Mouse (Mus musculus) E14TG2a.4 (cell line): ENCODE results near the gene Lce1k.

Experiments used
- CTCF ChIP-seq: conservative IDR thresholded peaks from 2 replicates; pipeline ENCODE4 v1.5.1; 2014; ENCODE audit warnings: low read length
- NANOG ChIP-seq: IDR thresholded peaks from 2 replicates; pipeline ENCODE4 v1.6.1; 2014; ENCODE audit warnings: borderline replicate concordance, low read length, mixed read lengths
- POU5F1 ChIP-seq: IDR thresholded peaks from 2 replicates; pipeline ENCODE4 v1.6.1; 2014; ENCODE audit warnings: low read length, borderline replicate concordance

DNA sequence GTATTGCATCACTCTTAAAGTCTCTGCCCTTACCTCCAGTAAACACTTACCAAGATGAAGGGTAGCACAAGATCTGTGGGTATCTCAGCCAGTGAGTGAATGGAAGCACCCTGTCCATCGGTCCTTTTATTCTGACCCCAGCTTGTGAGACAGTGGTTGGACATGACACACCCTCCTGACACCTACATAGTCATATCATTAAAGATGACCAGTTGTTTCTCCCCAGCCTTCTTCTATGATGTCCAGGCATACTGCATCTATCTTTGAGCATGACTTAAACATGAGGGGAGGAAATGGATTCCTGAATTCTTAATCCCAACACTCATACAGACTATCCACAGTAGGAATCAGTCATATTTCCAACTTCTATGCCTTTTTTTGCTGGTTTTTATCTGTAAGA, 17.3 kb downstream of the Lce1k start, which contains the start of gene Lce1j:
- TF ChIP-seq CTCF (no peak), POU5F1 (no peak), NANOG (no peak)
